Mouse (Mus musculus) frontal cortex, postnatal 25 days (tissue): Measurements from ENCODE around the gene Htra2.
A peak's percentile ranks its signal among the peaks of the same experiment; 100 is the strongest.

Experiments used
- DNase-seq, 2 experiments: peaks; one replicate each; pipeline ENCODE4 v3.0.0; 2022; ENCODE audit warnings: low spot score in 2 of 2

Htra2 gene

GRCm38 (mm10) chr6:83054871-83055431, at the start of gene Htra2:
Htra2 (minus strand) TSS chr6:83055273.
- DNase-seq = no peak

DNA sequence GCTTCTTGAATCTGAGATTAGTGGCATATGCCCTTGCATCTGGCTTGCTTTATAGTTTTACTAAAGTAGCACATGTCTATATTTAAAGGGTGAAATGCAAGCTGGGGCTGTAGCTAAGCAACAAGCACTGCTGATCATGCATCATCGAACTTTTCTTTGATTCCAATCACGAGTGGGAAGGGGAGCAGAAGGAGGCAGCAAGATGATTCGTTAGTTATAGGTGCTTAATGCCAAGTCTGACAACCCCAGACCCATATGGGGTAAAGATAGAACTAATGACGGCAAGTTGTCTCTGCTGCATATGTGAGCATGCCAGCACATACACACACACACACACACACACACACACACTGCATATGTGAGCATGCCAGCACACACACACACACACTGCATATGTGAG, 49.1 kb upstream of the Htra2 start:
- DNase-seq = no peak

DNA sequence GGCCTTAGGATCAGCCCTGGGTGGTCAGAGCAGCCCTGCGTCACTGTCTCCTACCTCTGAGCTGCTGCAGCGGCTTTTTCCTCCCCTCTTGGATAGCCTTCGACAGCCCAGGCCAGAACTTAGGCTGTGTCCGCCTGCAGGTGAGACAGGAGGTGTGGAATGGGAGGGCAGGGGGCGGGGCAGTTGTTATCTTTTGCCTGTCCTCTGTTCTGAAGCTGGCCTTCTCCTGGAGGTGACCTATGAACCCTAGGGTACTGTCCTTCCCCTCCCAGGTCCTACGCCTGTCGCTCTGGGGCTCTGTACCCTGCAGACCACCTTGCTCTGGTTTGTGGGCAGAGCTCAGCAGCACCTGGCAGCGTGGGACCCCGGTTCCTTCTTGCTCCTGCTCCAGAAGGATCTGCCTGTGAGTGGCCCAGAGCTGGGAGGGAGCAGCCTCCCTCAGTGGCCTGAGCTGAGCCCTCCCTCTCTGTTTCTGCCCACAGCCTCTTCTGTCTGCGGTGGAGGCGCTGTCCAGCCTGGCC, 48.1 kb upstream of the Htra2 start:
- no peak for DNase-seq

GRCm38 (mm10) chr6:83101688-83102556, 46.8 kb upstream of the Htra2 start:
- DNase-seq = peak in 1 of 2 experiments; percentile 25

- DNase-seq = peak; percentile 78 to 80
Measured at GRCm38 (mm10) chr6:83101316-83101687, 46.2 kb upstream of the Htra2 start, which contains the start of the genes Ccdc142 and Gm42688. Ccdc142 (plus strand) TSS chr6:83101601. Gm42688 (plus strand) TSS chr6:83101617.

DNA sequence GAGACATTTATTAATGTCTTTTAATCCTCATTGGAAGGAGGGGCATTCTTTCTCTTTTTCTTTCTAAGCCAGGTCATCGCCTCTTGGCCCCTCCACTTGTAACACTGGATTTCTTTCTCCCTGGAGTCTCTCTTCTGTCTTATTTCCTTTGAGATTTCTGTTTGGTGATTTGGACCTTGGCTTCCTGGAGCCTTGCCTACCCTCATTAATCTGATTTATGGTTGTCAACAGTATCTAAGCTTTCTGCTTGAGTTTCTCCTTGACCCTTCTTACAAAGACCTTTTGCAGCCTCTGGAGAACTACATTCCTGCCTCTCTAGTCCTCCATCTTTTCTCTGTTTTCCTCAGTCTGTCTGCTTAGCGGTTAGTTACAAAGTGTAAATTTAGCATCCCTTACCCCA, 43.3 kb upstream of the Htra2 start:
- no peak for DNase-seq

DNA sequence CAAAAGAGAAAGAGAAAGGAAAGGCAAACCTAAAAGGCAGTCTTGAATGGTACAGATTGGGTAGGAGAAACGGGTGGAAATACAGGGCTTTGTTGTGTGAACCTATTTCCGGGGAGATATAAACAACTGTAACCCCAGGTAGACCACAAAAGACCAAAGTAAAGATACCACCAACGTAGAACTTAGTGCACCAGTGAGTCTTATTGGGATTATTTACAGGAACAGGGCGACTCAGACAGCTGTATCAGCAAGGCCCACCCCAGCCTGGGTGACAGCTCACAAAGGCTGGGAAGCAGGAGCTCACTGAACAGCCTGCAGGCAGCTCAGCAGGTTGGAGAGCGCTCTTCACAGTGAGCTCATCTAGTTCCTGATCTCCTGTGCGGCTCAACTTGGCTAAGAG, 40.9 kb upstream of the Htra2 start:
- DNase-seq = no peak

- no peak for DNase-seq
Measured at GRCm38 (mm10) chr6:83092416-83093127, 37.5 kb upstream of the Htra2 start.

DNA sequence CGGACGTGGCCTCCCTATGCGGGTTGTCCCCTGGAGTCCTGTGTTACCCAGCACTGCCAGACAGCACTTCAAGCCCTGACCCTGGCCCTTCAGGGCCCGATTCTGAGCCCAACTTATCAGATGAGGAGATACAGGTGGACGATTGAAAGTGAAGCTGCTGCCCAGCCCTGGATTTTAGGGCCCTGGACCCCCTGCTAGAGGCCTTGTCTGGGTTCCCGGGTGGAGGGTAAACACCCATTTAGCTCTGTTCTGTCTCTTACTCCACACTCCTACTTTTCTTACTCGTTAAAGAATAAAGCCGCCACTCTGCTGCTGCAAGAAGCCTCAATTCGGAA, 32.8 kb upstream of the Htra2 start:
- no peak for DNase-seq

- DNase-seq = no peak
Measured at GRCm38 (mm10) chr6:83087205-83087925, 32.3 kb upstream of the Htra2 start.

- no peak for DNase-seq
Measured at GRCm38 (mm10) chr6:83086121-83087035, 31.3 kb upstream of the Htra2 start, which contains the start of gene Lbx2. Lbx2 (plus strand) TSS chr6:83086367.

GRCm38 (mm10) chr6:83084477-83084876, 29.4 kb upstream of the Htra2 start:
- no peak for DNase-seq

DNA sequence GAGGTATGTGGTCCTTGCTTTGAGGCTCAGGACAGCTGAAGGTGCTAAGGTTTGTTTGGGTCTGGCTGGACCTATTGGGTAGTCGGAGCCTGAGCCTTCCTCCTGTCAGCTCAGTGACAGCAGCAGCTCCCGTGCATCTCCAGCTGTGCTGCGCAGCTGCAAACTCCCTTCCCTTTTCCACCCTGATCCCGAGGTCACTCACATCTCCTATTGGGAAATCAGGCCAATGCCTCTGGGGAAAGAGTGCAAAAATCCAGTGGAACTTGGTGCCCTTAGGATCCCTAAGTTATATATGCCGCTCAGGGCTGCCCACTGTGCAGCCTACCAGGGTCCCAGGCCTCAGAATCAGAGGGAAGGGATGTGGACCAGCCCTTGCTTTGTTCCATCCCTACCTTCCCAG, 28.4 kb upstream of the Htra2 start:
- DNase-seq = no peak

- no peak for DNase-seq
Measured at GRCm38 (mm10) chr6:83080210-83080609, 25.1 kb upstream of the Htra2 start.

DNA sequence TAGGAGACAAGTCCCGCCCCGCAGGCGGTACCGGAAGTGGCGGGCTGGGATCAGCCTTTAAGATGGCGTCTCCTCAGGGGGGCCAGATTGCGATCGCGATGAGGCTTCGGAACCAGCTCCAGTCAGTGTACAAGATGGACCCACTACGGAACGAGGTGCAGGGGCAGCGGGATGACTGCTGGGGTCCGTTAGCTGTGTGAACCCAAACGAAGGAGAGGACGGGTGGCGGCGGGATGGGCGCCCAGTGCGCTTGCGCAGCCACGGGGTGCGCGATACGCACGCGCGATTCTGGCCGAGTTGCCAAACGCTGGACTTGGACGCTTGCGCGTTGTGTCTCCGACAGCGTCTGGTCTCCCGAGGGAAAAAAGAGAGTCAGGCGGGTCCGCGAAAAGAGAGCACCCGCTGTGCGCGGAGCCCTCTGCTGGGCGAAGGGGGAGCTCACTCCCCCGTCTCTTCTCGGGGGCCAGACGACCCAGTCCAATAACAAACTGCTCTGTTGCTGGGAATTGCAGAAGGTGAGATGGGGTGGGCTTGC, 23.3 kb upstream of the Htra2 start:
- DNase-seq = peak; percentile 99 to 100

DNA sequence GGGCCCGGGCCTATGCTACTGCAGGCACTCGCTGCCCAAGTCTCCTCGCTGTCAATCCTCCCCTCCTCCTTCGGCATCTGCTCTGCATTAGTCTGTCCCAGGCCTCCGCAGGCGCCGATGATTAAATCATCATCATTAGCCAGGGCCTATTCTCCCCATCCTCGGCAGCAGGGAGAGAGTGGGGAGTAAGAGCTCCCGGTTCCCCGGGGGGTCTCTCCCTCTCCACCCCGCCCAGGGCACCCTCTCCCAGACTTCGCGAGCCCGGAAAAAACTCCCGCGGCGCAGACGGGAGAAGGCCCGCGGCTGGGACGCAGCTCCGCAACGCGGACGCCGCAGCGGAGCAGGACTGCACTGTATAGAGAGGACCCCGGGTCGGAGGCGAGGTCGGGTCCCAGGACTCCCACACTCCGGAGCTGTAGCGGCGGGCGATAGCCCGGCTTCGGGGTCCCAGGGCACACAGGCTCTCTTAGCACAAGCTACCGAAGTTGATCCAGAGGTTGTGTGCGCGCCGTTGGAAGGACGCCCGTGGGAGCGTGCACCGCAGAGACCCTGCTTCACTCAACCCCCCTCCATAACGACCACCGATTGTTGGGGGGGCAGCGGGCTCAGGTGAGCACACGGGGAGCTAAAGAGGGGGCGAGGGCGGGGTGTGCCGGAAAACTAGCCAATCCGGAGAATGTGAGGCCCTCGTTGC, 22.7 kb upstream of the Htra2 start, which contains the start of gene Pcgf1:
Pcgf1 (plus strand) TSS at position 240 of the 694 bp plus-strand sequence.
- no peak for DNase-seq

DNA sequence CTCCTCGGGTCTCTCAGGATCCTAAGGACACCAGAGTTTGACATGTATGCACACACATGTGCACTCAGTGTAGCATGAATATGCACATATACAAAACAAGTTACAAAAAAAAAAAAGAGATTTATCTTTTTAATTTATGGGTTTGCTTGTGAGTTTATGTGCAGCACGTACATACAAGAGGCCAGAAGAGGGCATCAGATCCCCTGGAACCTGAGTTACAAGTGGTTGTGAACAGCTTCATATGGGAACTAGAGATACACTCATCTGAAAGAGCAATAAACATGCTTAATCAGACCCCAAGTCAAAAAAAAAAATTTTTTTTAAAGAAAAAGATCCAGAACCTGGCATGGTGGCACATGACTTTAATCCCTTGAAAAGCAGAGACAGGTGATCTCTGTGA, 19.9 kb upstream of the Htra2 start:
- no peak for DNase-seq

- no peak for DNase-seq
Measured at GRCm38 (mm10) chr6:83071220-83071619, 16.1 kb upstream of the Htra2 start.

- no peak for DNase-seq
Measured at GRCm38 (mm10) chr6:83070311-83071219, 15.5 kb upstream of the Htra2 start.
